Mouse (Mus musculus) testis, adult 2 months (tissue): ENCODE measurements at regions not wholly inside any gene's neighbourhood (a gene's known extent, or its start where the extent isn't known, plus 50 kb on each side); places are given as distances from the start of the nearest gene placed in this dataset.

ENCODE experiments used
- H3K27ac ChIP-seq: fragments of 200-500 bp; 2 replicates; pipeline ENCODE4 v1.5.1; 2012; ENCODE audit warnings: low read depth, low read length; ENCODE audit not compliant: control insufficient read depth, insufficient read depth
- H3K27me3 ChIP-seq: fragments of 200-500 bp; 2 replicates; pipeline ENCODE4 v1.6.1; 2012; ENCODE audit warnings: mild to moderate bottlenecking, low read length, moderate library complexity; ENCODE audit not compliant: control insufficient read depth, insufficient read depth
- H3K36me3 ChIP-seq: fragments of 200-500 bp; 2 replicates; pipeline ENCODE4 v1.6.1; 2012; ENCODE audit warnings: mild to moderate bottlenecking, low read length; ENCODE audit not compliant: control insufficient read depth, insufficient read depth
- H3K4me1 ChIP-seq: fragments of 200-500 bp; 2 replicates; pipeline ENCODE4 v1.6.1; 2012; ENCODE audit warnings: low read length; ENCODE audit not compliant: control insufficient read depth, insufficient read depth
- H3K4me3 ChIP-seq: fragments of 200-500 bp; 2 replicates; pipeline ENCODE4 v1.5.1; 2012; ENCODE audit warnings: low read depth, mild to moderate bottlenecking, low read length, moderate library complexity, mixed read lengths; ENCODE audit not compliant: control insufficient read depth
- CTCF ChIP-seq: fragments of 200-500 bp; IDR thresholded peaks from 2 replicates; pipeline ENCODE4 v1.5.1; 2012; ENCODE audit warnings: low read depth, mild to moderate bottlenecking, inconsistent platforms, low read length, moderate library complexity; ENCODE audit not compliant: control insufficient read depth, insufficient read depth, insufficient replicate concordance
- POLR2A ChIP-seq: fragments of 200-500 bp; IDR thresholded peaks from 2 replicates; pipeline ENCODE4 v1.6.1; 2012; ENCODE audit warnings: low read depth, mild to moderate bottlenecking, inconsistent platforms, low read length, moderate library complexity; ENCODE audit not compliant: control insufficient read depth

GRCm38 (mm10) chr9:79111326-79111725 is 496.0 kb downstream of the Cd109 start:
- TF ChIP-seq CTCF (no peak), POLR2A (no peak)
- Histone ChIP-seq H3K27me3 (no peaks in the 10 kb centered on the region), H3K36me3 (no peaks in the 10 kb centered on the region), H3K27ac (no peak overlapping the region), H3K4me1 (no peaks in the 10 kb centered on the region), H3K4me3 (no peak overlapping the region)

DNA sequence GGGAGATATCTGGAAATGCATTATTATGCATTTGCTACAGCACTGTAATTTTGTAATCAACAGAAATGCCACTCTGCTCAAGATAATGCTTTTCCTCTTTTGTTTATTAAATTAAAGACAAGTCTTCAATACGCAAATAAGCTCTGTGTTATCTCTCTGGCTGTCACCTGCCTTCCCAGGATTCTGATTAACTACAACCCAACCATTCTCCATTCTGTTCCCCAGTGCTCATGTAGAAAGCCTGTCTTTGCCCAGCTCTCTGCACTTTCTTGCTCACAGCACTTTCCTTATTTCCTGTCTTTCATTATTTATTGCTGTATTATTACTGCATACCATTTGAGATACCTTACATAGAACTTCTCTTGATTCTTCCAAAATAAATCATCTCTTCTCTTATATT is 525.6 kb downstream of the Cd109 start:
- Histone ChIP-seq H3K36me3 (no peaks in the 10 kb centered on the region), H3K27me3 (no peaks in the 10 kb centered on the region), H3K4me1 (no peaks in the 10 kb centered on the region), H3K27ac (no peak overlapping the region), H3K4me3 (no peak overlapping the region)
- TF ChIP-seq POLR2A (no peak), CTCF (no peak)

- no peaks in the 10 kb centered on the region for H3K36me3 ChIP-seq
- H3K27ac ChIP-seq: no peak overlapping the region
- no peak overlapping the region for H3K4me3 ChIP-seq
- H3K27me3 ChIP-seq: no peaks in the 10 kb centered on the region
- H3K4me1 ChIP-seq: no peaks in the 10 kb centered on the region
- TF ChIP-seq CTCF (no peak), POLR2A (no peak)
These were observed 530.7 kb downstream of the Cd109 start for GRCm38 (mm10) chr9:79146004-79146403.

DNA sequence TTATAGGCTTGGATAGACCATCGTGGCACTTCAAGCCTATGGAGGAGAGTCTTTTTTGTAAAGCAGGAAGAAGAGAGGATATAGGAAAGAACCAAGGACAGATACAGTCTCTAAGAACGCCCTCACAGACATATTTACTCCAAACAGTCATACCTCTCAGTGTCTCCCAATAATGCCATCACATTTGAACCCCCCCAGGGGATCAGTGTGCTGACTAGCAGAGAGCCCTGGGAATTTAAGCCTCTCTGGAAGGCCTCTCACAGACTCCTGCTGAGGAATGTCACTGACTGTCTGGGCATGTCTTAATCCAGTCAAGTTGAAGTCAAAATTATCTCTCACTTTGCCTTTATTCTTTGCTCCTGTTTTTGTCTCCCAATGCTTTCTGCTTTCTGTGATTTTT is 550.2 kb downstream of the Cd109 start:
- no peaks in the 10 kb centered on the region for H3K36me3 ChIP-seq
- no peak overlapping the region for H3K27ac ChIP-seq
- H3K27me3 ChIP-seq: no peaks in the 10 kb centered on the region
- TF ChIP-seq POLR2A: no peak
- TF ChIP-seq CTCF: no peak
- no peaks in the 10 kb centered on the region for H3K4me1 ChIP-seq
- no peak overlapping the region for H3K4me3 ChIP-seq

DNA sequence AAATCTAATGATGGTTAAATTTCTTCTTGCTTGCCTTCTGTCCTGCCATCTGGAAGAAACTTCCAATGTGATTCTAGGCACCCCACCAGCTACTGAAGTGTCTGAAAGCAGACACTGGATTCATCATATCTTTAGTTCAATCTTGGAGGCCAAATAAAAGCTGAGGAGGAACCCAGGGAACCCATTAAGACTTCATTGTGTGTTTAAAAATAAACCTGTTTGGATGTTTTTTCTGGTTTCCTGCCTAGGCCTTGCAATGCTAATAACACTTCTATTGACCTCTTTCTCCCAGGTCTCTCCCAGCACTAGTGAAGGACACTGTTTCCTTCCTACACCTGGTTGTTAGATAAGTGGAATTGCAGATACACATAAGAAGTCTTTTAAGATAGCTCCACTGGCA is 545.6 kb downstream of the Col12a1 start:
- TF ChIP-seq CTCF: no peak
- no peak for TF ChIP-seq POLR2A
- no peaks in the 10 kb centered on the region for H3K27me3 ChIP-seq
- no peaks in the 10 kb centered on the region for H3K4me1 ChIP-seq
- no peak overlapping the region for H3K4me3 ChIP-seq
- H3K27ac ChIP-seq: no peak overlapping the region
- no peaks in the 10 kb centered on the region for H3K36me3 ChIP-seq

DNA sequence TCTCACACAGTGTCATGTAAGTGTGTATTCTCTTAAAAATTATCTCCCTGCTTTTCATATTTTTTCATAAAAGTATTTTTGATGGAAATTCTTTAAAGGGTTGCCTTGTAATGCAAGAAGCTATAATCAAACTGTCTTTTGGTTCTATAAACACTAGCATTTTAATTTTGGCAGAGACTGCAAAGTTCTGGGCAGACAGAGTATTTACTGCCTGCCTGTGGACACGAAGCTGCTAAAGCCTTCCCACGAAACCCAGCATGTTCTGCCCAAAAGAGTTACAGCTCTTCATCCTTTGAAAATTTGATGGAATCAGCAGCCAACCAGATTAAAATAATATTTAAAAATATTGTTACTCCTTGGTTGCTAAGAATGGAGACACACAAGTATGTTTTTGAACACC is 538.7 kb downstream of the Col12a1 start:
- TF ChIP-seq POLR2A (no peak), CTCF (no peak)
- Histone ChIP-seq H3K4me1 (no peaks in the 10 kb centered on the region), H3K4me3 (no peak overlapping the region), H3K27me3 (no peaks in the 10 kb centered on the region), H3K36me3 (no peaks in the 10 kb centered on the region), H3K27ac (no peak overlapping the region)

DNA sequence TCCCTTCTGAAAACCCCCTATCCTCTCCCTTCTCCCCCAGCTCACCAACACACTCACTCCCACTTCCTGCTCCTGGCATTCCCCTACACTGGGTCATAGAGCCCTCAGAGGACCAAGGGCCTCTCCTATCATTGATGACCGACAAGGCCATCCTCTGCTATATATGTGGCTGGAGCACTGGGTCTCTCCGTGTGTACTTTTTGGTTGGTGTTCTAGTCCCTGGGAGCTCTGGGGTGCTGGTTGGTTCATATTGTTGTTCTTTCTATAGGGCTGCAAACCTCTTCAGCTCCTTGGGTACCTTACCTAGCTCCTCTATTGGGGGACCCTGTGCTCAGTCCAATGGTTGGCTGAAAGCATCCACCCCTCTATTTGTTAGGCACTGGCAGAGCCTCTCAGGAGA is 523.2 kb downstream of the Col12a1 start:
- H3K36me3 ChIP-seq: no peaks in the 10 kb centered on the region
- no peak overlapping the region for H3K4me3 ChIP-seq
- H3K27me3 ChIP-seq: no peaks in the 10 kb centered on the region
- H3K4me1 ChIP-seq: no peaks in the 10 kb centered on the region
- TF ChIP-seq CTCF (no peak), POLR2A (no peak)
- H3K27ac ChIP-seq: no peak overlapping the region

GRCm38 (mm10) chr9:79201755-79202154 is 516.9 kb downstream of the Col12a1 start:
- H3K36me3 ChIP-seq: no peaks in the 10 kb centered on the region
- no peak overlapping the region for H3K4me3 ChIP-seq
- no peak overlapping the region for H3K27ac ChIP-seq
- TF ChIP-seq POLR2A (no peak), CTCF (no peak)
- no peaks in the 10 kb centered on the region for H3K4me1 ChIP-seq
- H3K27me3 ChIP-seq: no peaks in the 10 kb centered on the region
